Mouse (Mus musculus) left cerebral cortex, adult 2 months (tissue): ENCODE data around the gene Nipsnap2. TPM values are rescaled to one million over a fixed set of nuclear protein-coding genes. Genes with fewer than 3 reads are reported as not detected.
"Not testable (repeated sequence)": the region's sequence is repeated elsewhere in the genome, so short reads cannot be mapped to it uniquely, and the experiment has no call there.

Source experiments
- DNase-seq, 2 experiments: peaks; one replicate each; pipeline ENCODE4 v3.0.0; 2021 to 2022; ENCODE audit warnings: low spot score in 2 of 2, mixed read lengths in 1 of 2; ENCODE audit errors: extremely low spot score in 1 of 2
- H3K27ac ChIP-seq: fragments of 200-600 bp; 2 replicates; pipeline ENCODE4 v1.8.1; 2022
- H3K4me3 ChIP-seq: fragments of 200-600 bp; 2 replicates; pipeline ENCODE4 v1.8.1; 2022
- CTCF ChIP-seq: fragments of 200-600 bp; IDR thresholded peaks from 2 replicates; pipeline ENCODE4 v1.8.1; 2022; ENCODE audit warnings: antibody characterized with exemption, mild to moderate bottlenecking, moderate library complexity
- intact Hi-C: fragments of 180-260 bp; cut with DNase I; formaldehyde crosslinking; loops from one replicate; pipeline ENCODE4 v1.15.1; 2025
- long read RNA-seq, 2 experiments: library from polyadenylated mRNA; stranded (forward); transcript quantifications; one replicate each; pipeline ENCODE4 v2.0.0; 2021; ENCODE audit warnings: borderline mapping rate in 2 of 2
- total RNA-seq, 2 experiments: library from RNA; stranded (reverse); gene quantifications; 2 replicates each; pipeline ENCODE4 v1.2.3; 2021

Gene Nipsnap2
- 10 to 100 TPM; 72.4 to 72.6 TPM for total RNA-seq
- long read RNA-seq, experiment 1, transcript Nipsnap2-201 (10 exons, 2,112 nt) = major isoform, 144 of 150 reads
- long read RNA-seq, experiment 1, partial matches to known transcripts = 3 of 150 reads
- long read RNA-seq, experiment 1, other reads (novel, unspliced or antisense) = 2 of 150 reads
- long read RNA-seq, experiment 2, transcript Nipsnap2-201 (10 exons, 2,112 nt) = major isoform, 94 of 101 reads
- long read RNA-seq, experiment 2, partial matches to known transcripts = 1 of 101 reads
- long read RNA-seq, experiment 2, other reads (novel, unspliced or antisense) = 5 of 101 reads

GRCm38 (mm10) chr5:129724834-129725773, at the start of gene Nipsnap2:
TSS of gene Nipsnap2 (plus strand) at chr5:129725063.
- Histone ChIP-seq H3K4me3 (peak within 1 kb of the TSS; percentile 68), H3K27ac (peak within 1 kb of the TSS; percentile 92)
- intact Hi-C loops = loop anchor here (2.0 kb wide), 1 partner anchor 54 kb away; the partner anchor contains the start of gene Zfp11
- DNase-seq = peak; percentile 91 to 98
- TF ChIP-seq CTCF = no peak; the same call in none of the 2 replicates

GRCm38 (mm10) chr5:129685141-129685540, 39.7 kb upstream of the Nipsnap2 start:
- H3K27ac ChIP-seq, intact Hi-C loops, DNase-seq, H3K4me3 ChIP-seq: not testable (repeated sequence)

- intact Hi-C loops = no loop called here
- DNase-seq = no peak
- H3K4me3 ChIP-seq = no peak overlapping the region
- no peak overlapping the region for H3K27ac ChIP-seq
- TF ChIP-seq CTCF = no peak
Measured at GRCm38 (mm10) chr5:129687621-129688020, 37.2 kb upstream of the Nipsnap2 start.

DNA sequence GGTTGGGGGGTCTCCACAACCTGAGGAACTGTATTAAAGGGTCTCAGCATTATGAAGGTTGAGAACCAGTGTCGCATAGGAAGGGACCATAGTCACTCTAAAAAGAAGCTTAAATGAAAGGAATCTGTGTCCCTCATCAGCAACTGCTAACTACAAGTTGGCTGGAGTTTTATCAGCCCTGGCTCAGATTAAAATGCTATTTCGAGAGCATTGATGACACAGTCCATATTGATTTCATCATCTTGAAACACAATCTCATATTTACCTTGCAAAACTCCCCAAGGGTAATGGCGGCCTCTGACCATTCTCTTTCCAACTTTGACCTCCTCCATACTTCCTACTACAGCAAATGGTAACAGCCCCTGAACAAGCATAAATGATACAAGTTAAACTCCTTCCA, 34.3 kb upstream of the Nipsnap2 start:
- H3K27ac ChIP-seq = no peak overlapping the region
- H3K4me3 ChIP-seq = no peak overlapping the region
- intact Hi-C loops = no loop called here
- no peak for TF ChIP-seq CTCF
- DNase-seq = no peak

DNA sequence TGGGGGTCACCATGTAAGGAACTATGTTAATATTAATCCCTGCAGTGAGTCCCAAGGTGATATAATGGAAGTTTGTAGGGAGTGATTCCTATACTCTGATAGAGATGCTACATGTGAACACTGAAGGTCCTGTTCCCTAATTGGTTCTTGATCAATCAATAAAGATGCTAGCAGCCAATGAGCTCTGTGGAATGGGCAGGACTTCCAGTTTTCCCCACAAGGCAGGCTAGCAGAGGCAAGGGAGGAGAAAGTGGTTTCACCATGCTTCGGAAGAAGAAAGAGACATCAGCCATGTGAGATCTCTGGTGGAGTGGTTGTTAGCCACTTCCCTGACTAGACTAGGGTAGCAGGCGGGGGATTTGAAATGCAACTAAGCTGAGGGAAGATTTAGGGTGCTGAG, 24.4 kb upstream of the Nipsnap2 start:
- no peak overlapping the region for H3K4me3 ChIP-seq
- intact Hi-C loops = no loop called here
- TF ChIP-seq CTCF = no peak

DNA sequence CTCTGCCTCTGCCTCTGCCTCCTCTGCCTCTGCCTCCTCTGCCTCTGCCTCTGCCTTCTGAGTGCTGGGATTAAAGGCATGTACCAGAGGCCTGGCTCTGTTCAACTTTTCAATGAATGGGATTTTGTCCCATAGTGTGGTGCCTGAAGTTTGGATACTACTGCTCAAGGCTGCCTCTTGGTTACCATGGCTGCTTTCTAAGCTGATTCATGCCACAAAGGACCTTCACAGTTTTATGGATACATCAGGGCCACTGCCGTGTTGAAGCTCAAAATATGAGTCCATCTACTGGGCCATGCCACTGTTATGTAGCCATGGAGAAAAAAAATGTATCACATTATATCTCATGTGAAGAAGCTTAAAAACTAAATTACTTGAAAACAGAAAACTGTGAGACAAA, 23.2 kb upstream of the Nipsnap2 start:
- no peak for DNase-seq
- Histone ChIP-seq H3K27ac (no peak overlapping the region), H3K4me3 (no peak overlapping the region)
- no peak for TF ChIP-seq CTCF
- intact Hi-C loops = no loop called here

More for the DNA sequence above, 24.4 kb upstream of the Nipsnap2 start:
- no peak overlapping the region for H3K27ac ChIP-seq
- DNase-seq = no peak

DNA sequence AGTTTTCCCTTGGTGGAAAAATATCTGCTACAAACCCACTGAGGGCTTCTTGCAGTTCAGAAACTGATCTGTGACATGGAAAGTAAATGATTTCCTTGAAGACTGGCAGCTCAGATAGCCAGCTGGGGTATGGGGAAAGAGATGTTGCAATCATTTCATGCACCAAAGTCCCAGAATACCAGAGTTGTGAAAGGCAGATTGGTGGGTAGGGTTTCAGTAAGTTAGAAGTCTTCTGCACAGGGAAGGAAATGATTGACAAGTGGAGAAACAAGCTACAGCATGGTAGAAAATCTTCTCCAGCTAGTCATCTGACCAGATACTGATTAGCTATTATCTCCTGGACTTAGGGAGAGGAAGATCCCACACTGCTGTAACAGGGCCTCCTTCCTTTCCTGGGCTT, 21.5 kb upstream of the Nipsnap2 start:
- no peak for DNase-seq
- intact Hi-C loops = no loop called here
- no peak for TF ChIP-seq CTCF
- Histone ChIP-seq H3K27ac (no peak overlapping the region), H3K4me3 (no peak overlapping the region)

GRCm38 (mm10) chr5:129708412-129708811, 16.5 kb upstream of the Nipsnap2 start, which contains the start of gene Sept14:
TSS of gene Sept14 (minus strand) at chr5:129708512.
- no peak for TF ChIP-seq CTCF
- Histone ChIP-seq H3K27ac (no peak within 1 kb of the TSS), H3K4me3 (no peak within 1 kb of the TSS)
- no peak for DNase-seq
- intact Hi-C loops = no loop called here

DNA sequence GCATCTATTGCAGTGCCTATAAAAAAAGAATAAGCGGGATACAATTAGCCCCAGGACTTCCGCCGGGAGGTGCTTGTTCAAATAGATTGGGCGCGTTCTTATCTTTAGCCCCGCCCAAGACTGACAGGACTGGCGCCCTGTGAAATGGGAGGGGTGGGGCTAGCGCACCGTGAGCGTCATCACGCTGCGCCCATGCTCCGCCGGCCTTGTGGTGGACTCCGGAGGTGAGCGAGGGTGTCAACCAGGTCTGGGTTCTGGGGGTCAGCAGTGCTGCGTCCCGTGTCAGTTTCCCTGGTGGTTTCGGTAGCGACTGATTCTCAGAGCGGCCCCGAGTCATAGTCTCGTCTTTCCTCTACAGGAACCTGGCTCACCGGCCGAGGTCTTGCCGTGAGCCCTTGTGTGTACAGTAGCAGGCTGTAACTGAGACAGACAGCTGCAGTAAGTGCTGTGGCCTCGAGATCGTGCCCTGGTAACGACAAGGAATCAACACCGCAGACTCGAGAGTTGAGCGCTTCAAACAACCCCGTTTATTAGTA, 9.5 kb upstream of the Nipsnap2 start, which contains the start of gene Mrps17:
Mrps17 (plus strand) TSS at position 172 of the 536 bp plus-strand sequence.
- intact Hi-C loops = loop anchor here (2.0 kb wide), 1 partner anchor 45 kb away; the partner anchor contains the start of gene Zfp11
- peak within 1 kb of the TSS; percentile 78 for H3K27ac ChIP-seq
- no peak; the same call in 1 of the 2 replicates for TF ChIP-seq CTCF
- peak within 1 kb of the TSS; percentile 78 for H3K4me3 ChIP-seq
- DNase-seq = peak; percentile 89 to 90

GRCm38 (mm10) chr5:129717016-129717415, 7.8 kb upstream of the Nipsnap2 start:
- intact Hi-C loops = no loop called here
- no peak overlapping the region for H3K4me3 ChIP-seq
- H3K27ac ChIP-seq = no peak overlapping the region
- DNase-seq = no peak
- no peak; the same call in 1 of the 2 replicates for TF ChIP-seq CTCF

- H3K4me3 ChIP-seq = no peak overlapping the region
- no peak overlapping the region for H3K27ac ChIP-seq
- peak; percentile 9 for TF ChIP-seq CTCF
- DNase-seq = no peak
- intact Hi-C loops = no loop called here
Measured at GRCm38 (mm10) chr5:129720176-129720575, 4.7 kb upstream of the Nipsnap2 start.
